Mouse (Mus musculus) heart, embryonic 16.5 days (tissue): ENCODE data around the gene Gm813. TPM values are rescaled to one million over a fixed set of nuclear protein-coding genes. Genes with fewer than 3 reads are reported as not detected.

Experiments
- ATAC-seq: fragments of 200-750 bp; cut with Nextera tagmentation; replicated peaks from 2 replicates; pipeline ENCODE4 v1.8.0; 2017; ENCODE audit warnings: moderate number of reproducible peaks; ENCODE audit not compliant: insufficient read depth, low FRiP score; ENCODE audit errors: extremely low read depth
- H3K27ac ChIP-seq: fragments of 300-500 bp; sonication (generic); 2 replicates; pipeline ENCODE4 v1.5.1; 2014; ENCODE audit warnings: mild to moderate bottlenecking, low read length, control low read depth, moderate library complexity
- H3K27me3 ChIP-seq: fragments of 300-500 bp; sonication (generic); 2 replicates; pipeline ENCODE4 v1.6.1; 2014; ENCODE audit warnings: low read length, mixed read lengths; ENCODE audit not compliant: control insufficient read depth, insufficient read depth
- H3K36me3 ChIP-seq: fragments of 300-500 bp; sonication (generic); 2 replicates; pipeline ENCODE4 v1.6.1; 2014; ENCODE audit not compliant: control insufficient read depth, insufficient read depth
- H3K4me1 ChIP-seq: fragments of 300-500 bp; sonication (generic); 2 replicates; pipeline ENCODE4 v1.6.1; 2014; ENCODE audit warnings: low read length, mixed read lengths; ENCODE audit not compliant: control insufficient read depth, insufficient read depth
- H3K4me2 ChIP-seq: fragments of 300-500 bp; sonication (generic); 2 replicates; pipeline ENCODE4 v1.6.1; 2014; ENCODE audit warnings: low read depth, mild to moderate bottlenecking, control low read depth, low read length
- H3K4me3 ChIP-seq: fragments of 300-500 bp; sonication (generic); 2 replicates; pipeline ENCODE4 v1.5.1; 2014; ENCODE audit warnings: mild to moderate bottlenecking, control low read depth, low read length
- H3K9ac ChIP-seq: fragments of 300-500 bp; sonication (generic); 2 replicates; pipeline ENCODE4 v1.6.1; 2014; ENCODE audit warnings: low read length, control low read depth
- H3K9me3 ChIP-seq: fragments of 300-500 bp; sonication (generic); replicated peaks from 2 replicates; pipeline ENCODE4 v1.6.1; 2016; ENCODE audit warnings: low read length; ENCODE audit not compliant: control insufficient read depth
- WGBS: fragments of 180-500 bp; shearing (Covaris S2); extraction: QIAGEN DNeasy Blood & Tissue Kit; methylation state at CpG from one replicate; pipeline ENCODE4 v1.1.7; 2014; 5-methylcytosine and 5-hydroxymethylcytosine counted together
- polyA plus RNA-seq: library from polyadenylated mRNA; unstranded; fragments of >200 nt; fragmentation: Nextera tagmentation; extraction: Ambion mirVana; gene quantifications from 2 replicates; pipeline ENCODE4 v1.2.1, GENCODE M21; 2015

The Gm813 gene
- polyA plus RNA-seq, 1 experiment from 2014 or later, result not detected

DNA sequence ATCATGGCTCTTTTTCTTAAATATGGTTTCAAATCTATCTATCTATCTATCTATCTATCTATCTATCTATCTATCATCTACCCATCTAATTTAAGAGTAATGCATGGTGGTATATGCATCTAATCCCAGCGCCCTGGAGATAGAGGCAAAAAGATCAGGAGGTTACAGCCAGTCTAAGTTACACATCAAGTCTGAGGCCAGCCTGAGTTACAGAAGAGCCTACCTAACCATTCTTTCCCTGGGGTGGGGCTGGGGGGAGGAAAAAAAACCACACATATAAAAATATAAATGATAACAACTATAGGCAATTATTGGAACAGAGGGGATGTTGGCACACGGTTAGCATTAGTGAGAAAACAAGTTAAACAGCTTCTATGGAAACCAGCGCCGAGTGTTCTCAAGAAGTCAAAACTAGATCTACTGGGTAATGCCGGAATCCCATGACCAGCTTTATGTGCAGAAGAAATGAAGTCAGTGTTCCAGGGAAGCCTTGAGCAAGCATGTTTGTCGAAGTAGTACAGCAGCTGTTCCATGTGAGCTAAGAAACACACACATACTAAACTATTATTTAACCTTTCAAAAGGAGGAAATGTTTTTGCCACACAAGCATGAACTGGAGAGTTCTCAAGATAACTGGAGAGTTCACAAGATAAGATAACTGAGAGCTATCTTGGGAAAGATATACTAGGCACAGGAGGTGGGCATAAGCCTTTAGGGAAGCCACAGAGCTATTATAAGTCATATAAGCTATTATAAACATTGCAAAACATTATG is 42.6 kb downstream of the Gm813 start:
- Histone ChIP-seq H3K27me3 (no peaks in the 10 kb centered on the region), H3K4me2 (no peak overlapping the region), H3K9ac (no peak overlapping the region), H3K36me3 (no peaks in the 10 kb centered on the region), H3K9me3 (no peaks in the 10 kb centered on the region), H3K4me1 (no peaks in the 10 kb centered on the region), H3K4me3 (no peak overlapping the region), H3K27ac (no peak overlapping the region)
- WGBS, result 66% methylated on average over 6 of the region's 6 CpGs
- no peak for ATAC-seq

DNA sequence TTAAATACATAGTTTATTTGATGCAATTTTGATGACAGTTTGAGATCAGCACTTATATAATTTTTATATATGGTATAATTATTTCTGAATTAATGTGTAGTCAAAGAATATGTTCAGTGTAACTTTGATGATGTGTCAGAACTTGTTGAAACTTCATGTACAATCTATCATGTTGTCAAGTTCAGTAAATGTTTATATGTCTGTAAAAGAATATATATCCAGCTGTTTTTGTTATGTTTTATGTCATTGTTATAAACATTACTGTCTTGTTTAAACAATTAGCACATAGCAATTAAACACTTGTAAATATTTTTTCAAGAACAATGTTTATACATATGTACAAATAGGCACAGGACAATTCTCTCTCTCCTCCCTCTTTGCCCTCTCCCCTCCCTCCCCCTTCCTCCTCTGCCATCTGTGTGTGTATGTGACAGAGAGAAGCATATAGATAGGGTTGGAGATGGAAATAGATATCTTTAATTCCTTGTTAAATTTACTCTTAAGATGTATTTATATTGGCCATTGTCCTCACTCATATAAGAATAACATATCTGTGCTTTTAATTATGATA is 46.0 kb downstream of the Gm813 start:
- Histone ChIP-seq H3K4me1 (no peaks in the 10 kb centered on the region), H3K36me3 (no peaks in the 10 kb centered on the region), H3K27ac (no peak overlapping the region), H3K9me3 (no peaks in the 10 kb centered on the region), H3K9ac (no peak overlapping the region), H3K4me2 (no peak overlapping the region), H3K27me3 (no peaks in the 10 kb centered on the region), H3K4me3 (no peak overlapping the region)
- no peak for ATAC-seq

Other genes with a start within 250 kb of the Gm813 start
- 7.5 and 8.6 TPM in 2 replicates for gene Dcbld2, start 208.5 kb downstream of the Gm813 start, polyA plus RNA-seq
- gene St3gal6, start 92.7 kb downstream of the Gm813 start, polyA plus RNA-seq, result 18.0 and 19.6 TPM in 2 replicates
- not detected in 2 replicates for gene E330017A01Rik, start 21.8 kb upstream of the Gm813 start, polyA plus RNA-seq
- 33.3 and 37.1 TPM in 2 replicates for gene Cpox, start 53.3 kb upstream of the Gm813 start, polyA plus RNA-seq
- 0.24 and 1.00 TPM in 2 replicates for gene Gpr15, start 102.1 kb upstream of the Gm813 start, polyA plus RNA-seq
- gene Cldnd1, start 110.9 kb upstream of the Gm813 start, polyA plus RNA-seq, result 101 and 112 TPM in 2 replicates
- gene Olfr172, start 146.2 kb upstream of the Gm813 start, polyA plus RNA-seq, result not detected in 2 replicates
- gene Olfr173, start 183.3 kb upstream of the Gm813 start, polyA plus RNA-seq, result not detected in 2 replicates
- gene Olfr175-ps1, start 209.8 kb upstream of the Gm813 start, polyA plus RNA-seq, result not detected in 2 replicates